Comparison of ENCODE assay signal across 8 mouse cellular contexts in the genomic region with DNA sequence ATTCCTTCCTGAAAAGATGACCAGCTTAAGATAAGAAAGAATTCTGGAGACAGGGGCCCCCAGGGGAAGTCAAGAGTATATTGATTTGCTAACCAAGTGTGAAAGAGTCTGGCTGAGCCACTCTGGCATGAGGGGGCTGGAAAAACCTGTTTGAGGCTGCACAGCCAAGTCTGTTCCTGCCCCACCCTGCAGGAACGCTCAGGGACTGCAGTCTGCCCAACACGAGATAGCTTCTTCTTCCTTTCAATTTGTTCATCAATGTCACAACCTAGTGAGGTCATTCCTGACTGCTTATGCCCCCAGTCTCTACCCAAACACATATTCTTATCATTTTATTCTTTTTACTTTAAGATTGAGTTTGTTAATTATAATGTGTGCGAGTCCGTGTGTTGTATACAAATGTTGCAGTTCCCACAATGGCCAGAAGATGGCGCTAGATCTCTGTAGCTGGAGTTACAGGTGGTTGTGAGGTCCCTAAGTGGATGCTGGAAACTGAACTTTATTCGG.
DNase-seq lines count a peak whose midpoint lies in the region; ATAC-seq and TF ChIP-seq lines count a peak whose summit lies in the region.

No protein-coding gene starts in this region.

- H3K9me3 ChIP-seq in heart, embryonic 13.5 days: peaks cover 10% of the 10 kb centered on the region; the same call in 1 of the 2 replicates
- no peaks in the 10 kb centered on the region for H3K9me3 ChIP-seq in intestine, postnatal 0 days (ENCODE audit: control insufficient read depth)

- 0 out of 2 replicates have a peak overlapping the region, but pooled peaks have one; percentile 30 for H3K27ac ChIP-seq in heart, embryonic 13.5 days (replicated peaks)
- H3K27ac ChIP-seq in intestine, postnatal 0 days (ENCODE audit: low read depth, low read length): no peak overlapping the region

- peaks cover 5% of the 10 kb centered on the region for H3K4me1 ChIP-seq in heart, embryonic 13.5 days
- no peaks in the 10 kb centered on the region for H3K4me1 ChIP-seq in intestine, postnatal 0 days (replicated peaks; ENCODE audit: control insufficient read depth, insufficient read depth, low read length)

- 37% methylated on average over 6 of the region's 6 CpGs for WGBS in heart, embryonic 13.5 days
- 41% methylated on average over 6 of the region's 6 CpGs for WGBS in intestine, postnatal 0 days

- intact Hi-C loops in heart, postnatal 25 days (cut with DNase I): loop anchor here (5.0 kb wide), 1 partner anchor 476 kb away; no protein-coding TSS in a partner anchor

- no peaks in the 10 kb centered on the region for H3K36me3 ChIP-seq in heart, embryonic 13.5 days
- H3K36me3 ChIP-seq in intestine, postnatal 0 days (ENCODE audit: control insufficient read depth, insufficient read depth): no peaks in the 10 kb centered on the region

- no peak for DNase-seq in heart, postnatal 4 days
- peak; percentile 3 for DNase-seq in 416B (ENCODE audit: low read depth)
- DNase-seq in brain, adult 2 months (ENCODE audit: low read depth, low spot score): peak; percentile 65
- DNase-seq in testis, postnatal 10 days (ENCODE audit: low spot score): peak; percentile 46
- DNase-seq in heart, postnatal 25 days (ENCODE audit: low spot score): no peak

- H3K9ac ChIP-seq in heart, embryonic 13.5 days: no peak overlapping the region
- no peak overlapping the region for H3K9ac ChIP-seq in intestine, postnatal 0 days (ENCODE audit: low read depth, low read length)

- no peaks in the 10 kb centered on the region for H3K27me3 ChIP-seq in heart, embryonic 13.5 days (replicated peaks)
- no peaks in the 10 kb centered on the region for H3K27me3 ChIP-seq in intestine, postnatal 0 days (replicated peaks; ENCODE audit: control insufficient read depth, insufficient read depth, low read length)

- H3K4me2 ChIP-seq in heart, embryonic 13.5 days: no peak overlapping the region
- no peak overlapping the region for H3K4me2 ChIP-seq in intestine, postnatal 0 days (replicated peaks; ENCODE audit: low read depth)

- TF ChIP-seq CTCF in intestine, postnatal 0 days (IDR thresholded peaks at IDR 0.05; ENCODE audit: low read depth): peak; percentile 71

- ATAC-seq in heart, embryonic 13.5 days (ENCODE audit: extremely low read depth, insufficient number of reproducible peaks, low FRiP score, low TSS enrichment): no peak
- ATAC-seq in intestine, postnatal 0 days: no peak
- ATAC-seq in frontal cortex, adult (ENCODE audit: low TSS enrichment): no peak

- no peak overlapping the region for H3K4me3 ChIP-seq in heart, embryonic 13.5 days
- H3K4me3 ChIP-seq in intestine, postnatal 0 days (ENCODE audit: low read depth, low read length): no peak overlapping the region

Comparison
In these comparisons a context has a peak if more than half of its experiments do, and no peak if none do; other contexts are left out.
1. DNase-seq: peak in 416B (single experiment), brain, adult 2 months (single experiment) and testis, postnatal 10 days (single experiment); none in heart, postnatal 4 days (single experiment) and heart, postnatal 25 days (single experiment).